Mouse (Mus musculus): ENCODE results near the gene Sis.

DNA sequence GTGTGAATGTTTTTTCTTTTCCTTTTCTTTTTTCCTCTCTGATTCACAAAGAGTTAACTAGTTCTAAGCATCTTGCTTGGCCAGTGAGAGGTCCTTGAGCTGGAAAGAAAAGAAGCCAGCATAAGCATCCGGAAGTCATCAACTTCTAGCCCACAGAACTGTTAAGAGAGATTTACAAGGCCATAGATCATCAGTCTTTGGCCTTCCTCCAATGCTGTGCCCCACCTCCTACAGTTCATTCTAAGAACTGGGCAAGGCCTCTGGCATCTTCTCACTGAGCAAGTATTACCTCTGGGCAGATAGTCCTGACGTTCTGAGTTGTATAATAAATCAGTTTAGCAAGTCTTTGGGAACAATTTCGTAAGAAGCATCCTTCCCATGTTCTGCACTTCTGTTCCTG is 8.9 kb upstream of the Sis start:
- TF ChIP-seq POLR2A (IDR thresholded peaks at IDR 0.05; ENCODE audit: borderline replicate concordance, extremely low read depth, low read depth, low read length) (no peak), CTCF (IDR thresholded peaks at IDR 0.05; ENCODE audit: insufficient read depth, low read length) (no peak)

All from lung, adult 2 months (tissue).